Mouse (Mus musculus) frontal cortex, postnatal 10 days (tissue): ENCODE measurements around the gene Timm9.

Source experiments
- DNase-seq, 2 experiments: peaks; one replicate each; pipeline ENCODE4 v3.0.0; 2022; ENCODE audit warnings: low spot score in 2 of 2, mixed read lengths in 1 of 2

Gene Timm9

DNA sequence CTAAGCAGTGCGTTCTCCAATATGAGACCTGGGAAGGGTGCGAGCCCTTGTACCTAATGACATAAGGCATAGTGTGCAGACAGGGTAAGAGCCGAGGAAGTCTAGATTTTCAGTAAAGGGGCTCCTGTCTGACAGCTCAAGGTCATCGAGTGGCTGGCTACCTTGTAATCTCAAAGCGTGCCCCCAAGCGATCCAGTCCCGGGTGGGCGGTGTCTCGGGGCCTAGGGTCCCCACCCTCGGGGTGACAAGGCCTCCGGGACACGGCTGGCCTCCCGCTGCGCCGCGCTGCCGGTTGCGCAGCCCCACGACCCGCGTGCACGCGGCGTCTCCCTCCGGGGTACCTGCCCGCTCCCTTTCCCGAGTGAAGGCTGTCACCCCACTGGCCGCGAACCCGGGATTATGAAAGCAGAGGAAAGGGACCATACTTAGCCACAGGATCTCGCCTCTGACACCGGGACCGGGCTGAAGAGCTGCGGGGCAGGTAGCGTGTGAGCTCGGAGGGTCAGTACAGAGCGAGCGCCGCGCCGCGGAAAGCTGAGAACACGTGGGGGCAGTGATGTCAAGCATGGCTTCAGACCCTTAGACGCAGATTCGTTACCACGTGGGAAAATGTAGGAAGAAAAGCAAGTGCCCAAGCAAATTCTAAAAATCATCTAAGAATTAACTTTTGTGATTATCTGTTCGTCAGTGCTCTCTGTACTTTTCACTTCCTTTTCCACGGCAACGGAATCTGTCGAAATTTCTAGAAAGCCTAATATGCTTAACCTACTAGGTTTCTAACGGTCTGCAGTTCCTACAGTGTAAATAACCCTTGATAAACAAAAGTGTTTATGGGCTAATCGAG lies at the start of gene Timm9, which contains the start of gene 2700049A03Rik:
Timm9 (minus strand) TSS at position 555 of the 844 bp plus-strand sequence.
2700049A03Rik (plus strand) TSS at position 719 of the 844 bp plus-strand sequence.
- peak; percentile 53 to 76 for DNase-seq

DNA sequence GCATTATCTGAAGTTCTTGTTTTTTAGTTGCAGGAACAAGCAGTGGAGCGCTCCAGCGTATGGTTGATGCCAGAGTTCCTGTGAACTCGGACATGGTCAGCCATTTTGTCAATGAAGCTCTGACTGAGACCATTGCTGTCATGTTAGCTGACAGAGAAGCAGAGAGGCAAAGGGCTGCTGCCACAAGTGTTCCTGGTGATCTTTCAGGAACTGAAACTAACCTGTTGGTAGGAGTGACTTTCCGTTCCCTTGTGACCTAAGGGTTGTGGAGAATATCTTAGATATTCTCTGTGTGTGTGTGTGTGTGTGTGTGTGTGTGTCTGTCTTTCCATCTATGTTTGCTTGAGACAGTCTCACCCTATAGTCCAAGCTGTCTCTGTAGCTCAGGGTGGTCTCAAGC lies 47.9 kb upstream of the Timm9 start:
- no peak for DNase-seq

DNA sequence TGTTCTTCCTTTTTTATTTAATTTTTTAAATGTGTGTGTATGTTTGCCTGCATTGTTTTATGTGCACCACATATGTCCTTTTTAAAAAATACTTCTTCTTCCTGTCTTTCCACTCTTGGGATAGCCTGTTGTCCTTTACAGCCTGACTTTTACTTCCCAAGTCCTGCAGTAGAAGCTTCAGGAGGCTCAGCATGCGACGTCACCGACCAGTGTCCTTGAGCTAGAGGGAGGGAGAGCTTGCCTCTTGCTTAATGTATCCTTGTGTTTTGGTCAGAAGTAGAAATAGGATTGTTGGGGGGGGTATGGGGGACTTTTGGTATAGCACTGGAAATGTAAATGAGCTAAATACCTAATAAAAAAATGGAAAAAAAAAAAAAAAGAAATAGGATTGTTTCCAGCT lies 47.3 kb upstream of the Timm9 start:
- no peak for DNase-seq

DNA sequence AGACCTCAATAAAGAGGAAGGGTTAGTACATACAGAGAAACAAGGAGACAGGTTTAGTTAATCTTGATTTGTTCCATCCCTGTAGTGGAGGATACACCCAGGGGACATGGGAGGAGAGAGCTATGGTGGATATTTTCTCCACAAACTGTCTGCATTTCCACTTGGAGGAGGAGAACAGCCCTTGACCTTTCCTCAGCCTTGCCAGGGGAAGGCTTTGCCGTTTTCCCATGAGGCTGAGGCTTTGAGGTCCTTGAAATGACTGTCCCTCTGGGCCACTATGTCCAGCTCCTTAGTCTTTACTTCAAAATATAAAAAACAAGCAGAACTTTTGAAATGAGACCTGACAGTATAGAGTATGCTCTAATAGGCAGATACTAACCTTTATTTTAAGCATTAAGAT lies 33.4 kb upstream of the Timm9 start:
- no peak for DNase-seq

DNA sequence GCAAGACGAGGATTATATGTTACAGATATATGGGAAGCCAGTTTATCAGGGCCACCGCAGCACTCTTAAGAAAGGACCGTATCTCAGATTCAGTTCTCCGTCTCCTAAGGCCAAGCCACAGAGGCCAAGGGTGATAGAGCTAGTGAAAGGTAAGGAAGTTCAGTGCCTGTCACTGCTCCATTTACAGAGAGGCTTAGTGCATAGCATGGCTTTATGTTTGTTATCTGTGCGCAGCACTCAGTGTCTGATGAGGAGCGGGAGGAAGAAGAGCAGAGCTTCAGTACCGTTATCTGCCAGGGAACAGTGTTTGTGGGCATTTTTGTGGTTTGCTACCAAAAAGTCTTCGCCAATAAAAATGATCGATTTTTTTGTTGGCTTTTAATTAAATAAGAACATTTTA lies 27.9 kb upstream of the Timm9 start:
- no peak for DNase-seq

DNA sequence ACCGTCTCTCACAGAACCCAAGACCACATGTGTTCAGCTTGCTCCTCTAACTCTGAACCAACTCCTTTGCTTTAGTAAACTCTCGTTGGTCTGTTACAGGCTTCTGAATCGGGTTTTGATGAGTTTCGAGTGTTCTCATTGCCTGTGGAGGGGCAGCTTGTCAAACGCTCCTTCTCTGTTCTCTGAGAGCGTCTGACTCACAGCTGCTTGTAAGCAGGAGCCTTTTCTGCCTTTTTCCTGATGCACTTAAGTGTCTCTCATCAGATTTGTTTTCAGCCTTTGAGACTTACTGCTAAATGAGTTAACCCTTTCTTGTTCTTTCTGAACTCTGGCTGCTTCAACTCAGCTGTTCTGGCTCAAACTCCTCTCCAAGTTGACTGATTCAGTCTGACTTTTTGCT lies 21.5 kb upstream of the Timm9 start:
- DNase-seq: no peak

DNA sequence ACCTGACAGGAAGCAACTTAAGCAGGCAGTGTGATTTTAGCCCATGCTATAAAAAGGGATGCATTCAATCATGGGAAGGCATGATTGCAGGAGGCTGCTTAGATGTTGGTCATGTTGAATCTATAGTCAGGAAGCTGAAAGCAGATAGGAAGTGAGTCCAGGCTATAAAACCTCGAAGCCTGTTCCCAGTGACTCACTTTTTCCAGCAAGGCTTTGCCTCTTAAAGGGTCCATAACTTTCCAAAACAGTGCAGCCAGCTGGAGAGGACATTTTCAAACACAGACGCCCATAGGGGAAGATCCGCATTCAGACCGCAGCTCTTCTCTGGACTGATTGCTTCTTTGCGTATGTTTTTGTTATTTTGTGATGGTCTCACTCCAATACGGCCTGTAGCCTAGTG lies 18.5 kb upstream of the Timm9 start:
- no peak for DNase-seq

DNA sequence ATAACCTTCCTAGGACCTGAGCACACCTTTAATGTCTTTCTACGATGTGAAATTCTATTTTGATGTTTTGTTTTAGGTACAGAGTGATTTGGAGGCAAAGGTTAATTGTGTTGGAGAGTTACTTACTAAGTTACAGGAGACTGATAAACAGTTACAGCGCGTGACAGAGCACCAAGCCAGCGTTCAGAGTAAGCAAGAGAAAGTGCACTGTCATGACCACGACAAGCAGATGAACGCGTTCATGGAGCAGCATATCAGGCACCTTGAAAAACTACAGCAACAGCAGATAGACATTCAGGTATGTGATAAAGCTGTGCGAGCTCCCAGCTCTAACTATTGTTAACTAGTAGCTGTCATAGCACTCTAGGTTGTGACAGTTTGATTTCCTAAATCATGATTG lies 13.7 kb upstream of the Timm9 start:
- DNase-seq: no peak

DNA sequence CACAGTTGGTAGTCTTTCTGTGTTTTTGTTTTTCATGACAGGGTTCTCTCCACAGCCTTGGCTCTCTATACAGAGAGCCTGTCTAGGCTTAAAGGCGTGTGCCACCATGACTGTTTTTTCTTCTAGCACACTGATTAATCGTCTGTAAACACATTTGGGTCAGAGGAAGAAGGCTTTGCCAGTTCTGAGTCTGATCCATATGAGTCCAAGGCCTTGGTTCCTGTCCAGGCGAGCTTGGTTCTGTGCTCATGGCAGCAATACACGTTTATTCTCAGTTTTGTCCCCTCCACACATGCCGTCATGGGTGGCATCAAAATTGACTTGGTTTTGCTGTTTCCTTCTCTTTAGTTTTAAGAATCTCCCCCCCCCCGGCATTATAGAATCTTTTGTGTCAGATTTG lies 13.0 kb upstream of the Timm9 start:
- no peak for DNase-seq

DNA sequence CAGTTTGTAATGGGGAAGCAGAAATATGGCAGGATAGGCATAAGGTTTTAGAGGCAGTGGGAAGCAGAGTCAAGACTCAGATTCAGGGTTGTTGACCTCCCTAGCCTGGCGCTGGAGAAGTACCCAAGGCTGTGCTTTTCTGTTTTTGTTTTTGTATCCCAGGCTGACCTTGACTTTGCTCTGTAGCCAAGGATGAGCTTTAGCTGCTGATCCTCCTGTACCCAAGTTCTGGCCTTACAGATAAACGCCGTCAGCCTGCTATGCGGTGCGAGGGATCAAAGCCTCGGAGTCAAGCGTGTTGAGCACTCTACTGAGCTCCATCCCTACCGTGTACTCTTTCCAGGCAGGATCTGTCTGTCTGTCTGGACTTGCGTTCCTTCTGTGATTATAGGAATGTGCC lies 12.3 kb upstream of the Timm9 start:
- DNase-seq: no peak

DNA sequence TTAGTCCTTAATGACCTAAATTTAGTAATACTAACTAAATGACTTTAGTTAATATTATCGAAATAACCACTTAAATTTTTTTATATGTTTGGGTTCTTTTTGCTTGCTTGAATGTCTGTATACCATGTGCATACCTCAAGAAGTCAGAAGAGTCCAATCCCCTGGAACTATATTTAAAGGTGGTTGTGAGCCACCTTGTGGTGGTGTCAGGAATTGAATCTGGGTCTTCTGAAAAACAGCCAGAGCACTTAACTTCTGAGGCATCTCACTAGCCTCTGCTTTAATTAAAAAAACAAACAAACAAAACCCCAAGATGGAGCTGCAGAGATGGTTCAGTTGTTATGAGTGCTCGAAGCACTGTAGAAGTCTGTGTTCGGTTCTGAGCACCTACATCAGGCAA lies 11.2 kb upstream of the Timm9 start:
- no peak for DNase-seq

DNA sequence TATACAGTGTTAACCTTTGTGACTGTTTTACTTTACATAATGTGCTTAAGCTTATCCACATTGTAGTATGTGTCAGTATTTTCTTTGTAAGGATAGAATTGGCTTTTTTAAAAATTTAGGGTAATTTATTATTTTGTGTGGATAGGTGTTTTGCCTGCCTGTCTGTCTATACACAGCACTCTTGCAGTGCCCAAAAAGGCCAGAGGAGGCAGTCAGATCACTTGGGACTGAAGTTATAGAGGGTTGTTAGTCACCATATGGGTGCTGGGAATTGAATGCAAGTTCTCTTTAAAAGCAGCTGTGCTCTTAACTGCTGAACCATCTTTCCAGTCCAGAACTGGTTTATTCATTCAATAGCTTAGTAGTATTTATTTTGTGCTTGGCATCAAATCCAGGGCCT lies 4.7 kb upstream of the Timm9 start:
- no peak for DNase-seq

DNA sequence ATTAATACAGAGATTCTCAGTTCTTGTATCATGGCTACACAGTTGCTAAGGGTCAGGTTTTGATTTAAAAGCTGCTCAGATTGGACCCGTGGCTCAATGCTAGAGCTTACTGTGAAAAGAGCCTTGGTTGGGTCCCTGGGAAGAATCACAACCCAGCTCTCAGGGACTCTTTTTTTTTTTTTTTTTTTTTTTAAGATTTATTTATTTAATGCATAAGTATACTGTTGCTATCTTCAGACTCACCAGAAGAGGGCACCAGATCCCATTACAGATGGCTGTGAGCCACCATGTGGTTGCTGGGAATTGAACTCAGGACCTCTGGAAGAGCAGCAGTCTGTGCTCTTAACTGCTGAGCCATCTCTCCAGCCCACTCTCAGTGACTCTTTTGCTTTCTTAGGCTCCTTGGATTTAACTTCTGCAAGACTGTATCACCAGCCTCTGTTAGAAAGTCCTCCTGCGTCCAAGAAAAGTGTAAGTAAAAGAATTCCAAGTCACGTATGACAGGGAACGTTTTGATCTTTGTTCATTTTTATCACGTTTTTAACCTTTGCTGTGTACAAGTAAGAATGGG lies 2.9 kb upstream of the Timm9 start:
- no peak for DNase-seq

DNA sequence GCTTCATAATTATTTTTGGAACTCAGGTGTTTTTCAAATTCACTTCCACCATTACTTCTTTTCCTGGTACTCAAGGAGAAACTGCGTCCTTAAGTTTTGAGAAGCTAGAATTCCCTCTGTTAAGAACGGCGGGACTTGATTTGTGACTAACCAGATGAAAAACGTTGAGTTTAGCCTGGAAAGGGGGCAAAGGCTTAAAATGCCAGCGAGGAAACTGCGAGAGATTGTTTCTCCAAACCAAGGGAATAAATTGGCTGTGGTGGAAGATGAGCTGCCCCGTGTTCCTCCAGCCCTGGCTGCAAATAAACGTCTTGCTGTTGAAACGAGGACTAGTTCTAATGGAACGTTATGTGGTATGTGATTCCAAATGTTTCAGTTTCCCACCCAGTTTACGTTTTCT lies 1.2 kb upstream of the Timm9 start:
- no peak for DNase-seq

DNA sequence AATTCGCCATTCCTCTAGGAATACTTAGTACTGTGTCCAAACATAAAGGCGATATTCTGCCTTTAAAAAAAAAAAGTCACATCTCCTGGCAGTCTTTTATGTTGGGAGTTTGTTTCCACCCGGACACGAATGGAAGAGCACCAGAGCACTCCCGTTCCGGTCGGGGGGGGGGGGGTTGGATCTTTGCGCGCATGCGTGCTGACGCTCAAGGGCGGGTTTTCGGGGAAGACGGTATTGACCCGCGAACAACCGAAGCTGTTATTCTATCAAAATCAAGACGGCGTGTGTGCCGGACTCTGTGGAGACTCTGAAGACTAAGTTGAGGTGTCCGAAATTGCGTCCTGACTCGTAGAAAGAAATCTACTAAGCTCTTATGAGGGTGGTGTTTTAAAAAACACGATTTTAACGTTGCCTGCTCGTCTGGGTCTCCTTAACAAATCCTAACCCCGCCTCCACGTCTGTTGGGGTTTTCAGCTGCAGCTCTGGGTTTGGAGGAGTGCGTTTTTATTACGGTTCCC lies 549 bp upstream of the Timm9 start:
- peak; percentile 33 to 73 for DNase-seq

DNA sequence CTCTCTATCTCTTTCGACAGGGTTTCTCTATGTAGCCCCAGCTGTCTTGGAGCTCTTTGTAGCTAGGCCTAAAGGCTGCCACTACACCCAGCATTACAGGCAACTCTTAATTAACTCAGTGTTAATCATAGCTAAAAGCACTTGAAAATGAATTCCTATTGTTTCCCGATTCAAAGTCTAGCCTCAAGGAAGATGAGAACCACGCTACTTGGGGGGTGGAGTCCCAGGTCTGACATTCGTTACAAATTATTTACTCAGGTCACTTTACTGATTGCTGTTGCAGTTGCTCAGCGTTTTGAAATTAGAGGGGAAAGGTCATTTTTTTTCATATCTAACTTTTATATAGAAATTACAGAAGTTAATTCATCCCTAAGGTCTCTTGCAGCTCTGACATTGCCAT lies 903 bp downstream of the Timm9 start:
- no peak for DNase-seq

DNA sequence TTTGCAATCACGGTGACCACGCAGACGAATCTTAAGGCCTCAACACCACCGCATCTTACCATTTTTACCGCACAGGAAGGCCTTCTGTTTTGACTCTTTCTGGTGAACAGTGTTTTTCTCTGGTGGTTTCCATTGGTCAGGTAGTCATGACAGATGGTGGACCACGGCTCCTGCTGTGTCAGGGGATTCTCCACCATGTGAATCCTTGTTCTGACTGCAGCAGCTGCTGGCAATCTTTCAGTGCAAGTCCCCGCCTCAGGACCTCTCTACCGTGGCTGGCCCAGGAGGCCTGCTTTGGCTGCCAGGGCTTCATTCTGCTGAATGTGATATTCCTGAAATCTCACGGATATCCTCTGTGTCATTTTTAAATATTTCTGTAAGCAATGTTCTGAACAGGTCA lies 13.2 kb downstream of the Timm9 start:
- DNase-seq: no peak

DNA sequence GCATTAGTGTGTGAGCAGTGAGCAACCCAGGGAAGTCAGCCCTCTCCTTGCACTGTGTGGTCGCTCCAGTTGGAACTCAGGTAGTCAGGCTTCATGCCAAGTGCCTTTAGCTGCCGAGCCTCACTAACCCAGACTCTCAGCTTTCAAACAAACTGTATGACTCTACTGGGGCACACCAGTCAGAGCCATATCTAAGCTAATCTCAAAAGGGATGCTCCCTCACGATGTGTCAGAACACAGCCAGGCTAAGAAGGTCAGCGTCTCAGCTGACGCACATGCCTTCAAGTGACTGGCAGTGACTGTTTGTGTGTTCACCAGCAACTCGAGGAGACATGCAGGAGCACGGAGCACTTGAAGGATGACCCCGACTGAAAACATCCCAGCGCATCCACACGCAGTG lies 13.8 kb downstream of the Timm9 start:
- DNase-seq: no peak

DNA sequence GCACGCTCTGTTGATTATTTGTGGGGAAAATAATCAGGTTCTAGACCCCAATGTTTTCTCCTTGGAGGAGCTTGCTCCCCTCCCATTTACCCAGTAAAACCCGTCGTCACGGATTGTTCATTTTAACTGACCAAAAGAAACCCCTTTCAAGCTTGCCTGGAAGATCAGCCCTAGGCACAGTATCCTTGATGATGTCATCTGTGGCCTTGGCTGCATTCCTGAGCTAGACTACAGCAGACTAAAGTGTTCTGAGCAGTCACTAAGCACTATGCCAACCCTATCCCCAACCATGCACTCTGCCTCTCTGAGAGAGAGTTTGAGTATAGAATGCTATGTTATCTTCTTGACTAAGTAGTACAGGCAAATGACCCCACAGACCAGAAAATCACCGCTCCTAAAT lies 20.1 kb downstream of the Timm9 start:
- DNase-seq: no peak

DNA sequence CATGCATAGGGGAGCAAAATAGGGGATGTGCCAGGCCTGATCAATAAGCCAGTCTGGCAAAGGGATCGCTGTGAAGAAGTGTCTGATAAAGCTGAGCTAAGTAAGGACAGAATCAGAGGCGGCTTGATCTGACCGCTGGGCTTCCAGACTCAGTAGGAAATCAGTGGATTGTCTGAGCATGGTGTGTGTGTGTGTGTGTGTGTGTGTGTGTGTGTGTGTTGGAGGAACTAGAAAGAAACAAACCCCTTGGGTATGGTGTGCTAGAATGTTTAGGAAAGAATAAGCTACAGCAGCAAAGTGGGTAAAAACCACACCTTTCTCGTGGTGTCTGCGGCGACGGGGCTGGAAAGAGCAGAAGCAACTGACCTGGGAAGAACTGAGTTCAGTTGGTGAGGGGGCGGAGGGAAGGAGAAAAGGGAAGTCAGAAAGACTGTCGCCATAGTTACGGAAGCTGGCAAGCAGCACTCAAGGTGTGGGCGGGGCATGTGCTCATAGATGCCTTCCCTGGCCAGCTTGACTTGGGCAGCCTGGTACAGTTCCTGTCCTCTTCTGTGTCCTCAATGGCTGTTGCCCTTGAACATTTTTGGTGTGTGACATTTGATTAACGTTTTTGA lies 22.7 kb downstream of the Timm9 start:
- peak; percentile 46 to 67 for DNase-seq

DNA sequence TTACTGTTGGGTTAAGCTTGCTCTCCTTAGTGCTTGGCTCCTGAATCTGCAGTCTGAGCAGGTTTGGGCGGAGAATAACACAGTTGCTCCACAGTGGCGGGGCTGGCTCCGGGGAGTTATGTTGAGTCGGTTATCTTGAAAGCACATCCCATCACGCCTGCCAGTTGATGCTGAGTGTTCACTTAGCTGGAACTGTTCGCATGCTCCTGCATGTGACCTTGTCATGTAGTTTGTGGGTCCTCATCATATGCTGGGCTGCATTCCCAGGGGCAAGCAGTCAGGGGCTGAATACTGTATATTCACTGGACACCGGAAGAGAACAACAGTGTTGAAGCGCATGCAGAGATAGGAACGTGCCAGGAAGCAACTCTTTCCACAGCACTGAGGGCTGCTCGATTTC lies 23.4 kb downstream of the Timm9 start:
- no peak for DNase-seq

DNA sequence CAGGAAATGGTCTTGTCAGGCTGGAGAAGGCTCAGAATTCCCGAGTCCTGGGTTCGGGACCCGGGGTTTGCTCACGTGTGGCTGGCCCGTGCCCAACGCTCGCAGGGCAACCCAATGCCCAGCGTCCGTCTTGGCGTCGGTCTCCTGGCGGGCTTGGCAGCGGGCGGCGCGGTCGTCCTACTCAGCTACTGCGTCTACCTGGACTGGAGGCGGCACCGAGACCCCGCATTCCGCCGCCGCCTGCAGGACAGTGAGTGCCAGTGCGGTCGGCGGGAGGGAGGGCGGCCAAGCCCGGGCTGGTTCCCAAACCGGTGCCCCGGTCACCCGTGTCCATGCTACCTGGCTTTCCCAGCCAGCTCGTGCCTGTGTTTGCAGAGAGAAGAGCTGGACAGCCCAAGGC lies 25.2 kb downstream of the Timm9 start, which contains the start of gene Tomm20l:
Tomm20l (plus strand) TSS at position 98 of the 400 bp plus-strand sequence.
- no peak for DNase-seq
